Mouse (Mus musculus) small intestine, adult 2 months (tissue): ENCODE data around the gene Kat14.

Experiments
- CTCF ChIP-seq: fragments of 200-500 bp; IDR thresholded peaks from 2 replicates; pipeline ENCODE4 v1.5.1; 2012; ENCODE audit warnings: low read depth, mild to moderate bottlenecking, control low read depth, inconsistent platforms, low read length, moderate library complexity, mixed read lengths; ENCODE audit not compliant: insufficient replicate concordance, insufficient read length; ENCODE audit errors: extremely low read depth
- POLR2A ChIP-seq: fragments of 200-500 bp; IDR thresholded peaks from 2 replicates; pipeline ENCODE4 v1.6.1; 2012; ENCODE audit warnings: low read depth, mild to moderate bottlenecking, control low read depth, inconsistent platforms, low read length, moderate library complexity

DNA sequence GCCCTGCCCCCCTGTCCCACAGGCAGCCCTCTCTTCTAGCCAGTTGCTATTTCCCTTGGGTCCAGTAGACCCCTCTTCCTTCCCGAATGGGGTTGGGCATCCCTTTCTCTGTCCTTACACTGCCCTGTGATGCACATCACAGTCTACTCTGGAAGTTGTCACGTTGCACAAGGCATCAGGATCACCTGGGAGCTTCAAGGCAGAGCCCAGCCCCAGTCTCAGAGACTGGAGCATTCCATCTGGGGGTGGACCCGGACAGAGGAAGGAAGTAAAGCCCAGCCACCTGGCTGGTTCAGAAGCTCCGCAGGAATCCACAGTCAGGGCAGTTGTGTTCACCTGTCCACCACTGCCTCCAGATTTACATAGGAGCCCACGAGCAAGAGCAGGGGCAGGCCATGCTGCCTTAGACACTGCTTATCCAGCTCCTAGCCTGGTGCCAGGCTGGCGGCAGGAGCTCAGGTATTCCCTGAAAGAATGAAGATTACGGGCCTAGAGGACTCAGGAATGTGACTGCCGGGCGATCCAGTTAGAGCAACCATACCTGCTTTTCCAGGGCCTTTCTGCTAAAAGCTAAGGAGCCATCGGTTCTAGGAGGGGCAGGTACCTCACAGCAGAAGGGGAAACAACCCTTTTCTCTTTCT is 6.4 kb downstream of the Kat14 start:
- TF ChIP-seq CTCF (no peak), POLR2A (no peak)
